Mouse (Mus musculus): Measurements from ENCODE around the gene Runx1. TPM values are rescaled to one million over a fixed set of nuclear protein-coding genes. Genes with fewer than 3 reads are reported as not detected.

Gene Runx1
- total and polyA plus RNA-seq, 3 experiments = 3.1 to 10.9 (median 4.7) TPM

GRCm38 (mm10) chr16:92827663-92828307, 1.8 kb upstream of the Runx1 start:
- Histone ChIP-seq H3K9ac (ENCODE audit: insufficient read depth, low read depth) (no peak overlapping the region), H3K9me3 (replicated peaks; ENCODE audit: low read length) (no peaks in the 10 kb centered on the region), H3K4me1 (ENCODE audit: control insufficient read depth in 1 of 2, insufficient read depth in 2 of 2) (peaks cover 15 to 25% of the 10 kb centered on the region in 2 experiments), H3K27ac (ENCODE audit: insufficient read depth, low read depth) (no peak overlapping the region), H3K4me2 (ENCODE audit: insufficient read depth, low read depth, poor library complexity, severe bottlenecking) (no peak overlapping the region), H3K27me3 (replicated peaks) (no peaks in the 10 kb centered on the region), H3K36me3 (replicated peaks in 1 of 2; ENCODE audit: control insufficient read depth in 1 of 2, insufficient read depth in 1 of 2, low read length in 1 of 2) (peaks cover 3 to 6% of the 10 kb centered on the region in 2 experiments), H3K4me3 (replicated peaks in 1 of 3; ENCODE audit: low read depth in 2 of 3, low read length in 2 of 3, poor library complexity in 1 of 3) (no peak overlapping the region), H3K79me2 (replicated peaks; ENCODE audit: control insufficient read depth, extremely low read depth, insufficient read depth, poor library complexity, severe bottlenecking) (no peaks in the 10 kb centered on the region)
- dilution Hi-C loops (cut with MboI; ENCODE audit: extremely low pct_ligation_motif_present, extremely low pct_unique_long_range_greater_than_20kb, low sequenced_read_pairs) (no loop called here), in situ Hi-C loops (cut with MboI; ENCODE audit: low pct_ligation_motif_present, low pct_unique_long_range_greater_than_20kb, low sequenced_read_pairs) (loop anchor here (25.0 kb wide), 1 partner anchor 310 kb away; no protein-coding TSS in a partner anchor)
- DNase-seq (ENCODE audit: extremely low read depth) = peak; percentile 29
- TF ChIP-seq CTCF (conservative IDR thresholded peaks at IDR 0.05 in 1 of 2, IDR thresholded peaks at IDR 0.05 in 1 of 2; ENCODE audit: low read depth in 2 of 2, low read length in 2 of 2) = peak in 1 of 2 experiments; percentile 71; a peak in 2 of 4 replicates
- TF ChIP-seq POLR2A (IDR thresholded peaks at IDR 0.05; ENCODE audit: low read depth, low read length) = no peak
- TF ChIP-seq KAT2A (IDR thresholded peaks at IDR 0.05; ENCODE audit: insufficient replicate concordance, low read length) = no peak
- TF ChIP-seq CHD1 (IDR thresholded peaks at IDR 0.05; ENCODE audit: low read depth, low read length) = no peak
- TF ChIP-seq IRF4 (IDR thresholded peaks at IDR 0.05; ENCODE audit: low read depth, low read length) = peak; percentile 44; the same call in 1 of the 2 replicates
- no peak for TF ChIP-seq MXI1 (IDR thresholded peaks at IDR 0.05; ENCODE audit: low read depth, low read length)
- TF ChIP-seq ZMIZ1 (IDR thresholded peaks at IDR 0.05; ENCODE audit: low read depth, low read length) = no peak
- TF ChIP-seq ZNF384 (IDR thresholded peaks at IDR 0.05; ENCODE audit: low read depth, low read length) = no peak
- no peak for TF ChIP-seq MAFK (IDR thresholded peaks at IDR 0.05; ENCODE audit: insufficient replicate concordance, low read length)
- no peak for TF ChIP-seq USF2 (conservative IDR thresholded peaks at IDR 0.05; ENCODE audit: low read depth, low read length)
- no peak for TF ChIP-seq ZKSCAN1 (IDR thresholded peaks at IDR 0.05; ENCODE audit: borderline replicate concordance, low read depth, low read length)
- no peak for TF ChIP-seq E2F4 (IDR thresholded peaks at IDR 0.05; ENCODE audit: insufficient replicate concordance, low read depth, low read length)
- TF ChIP-seq PAX5 (IDR thresholded peaks at IDR 0.05; ENCODE audit: low read length) = no peak
- no peak for TF ChIP-seq SIN3A (IDR thresholded peaks at IDR 0.05; ENCODE audit: low read length)
- TF ChIP-seq HCFC1 (IDR thresholded peaks at IDR 0.05; ENCODE audit: low read depth, low read length) = no peak
- no peak for TF ChIP-seq JUN (IDR thresholded peaks at IDR 0.05; ENCODE audit: insufficient read depth, low read depth, low read length)
- no peak for TF ChIP-seq ETS1 (conservative IDR thresholded peaks at IDR 0.05; ENCODE audit: low read depth, low read length)
- TF ChIP-seq CHD2 (IDR thresholded peaks at IDR 0.05; ENCODE audit: low read length) = no peak
- TF ChIP-seq UBTF (IDR thresholded peaks at IDR 0.05; ENCODE audit: low read depth, low read length) = no peak
- no peak for TF ChIP-seq RCOR1 (conservative IDR thresholded peaks at IDR 0.05; ENCODE audit: low read depth, low read length)
- peak; percentile 84 for TF ChIP-seq SMC3 (IDR thresholded peaks at IDR 0.05; ENCODE audit: low read depth, low read length)
- peak; percentile 58 for TF ChIP-seq RAD21 (IDR thresholded peaks at IDR 0.05; ENCODE audit: low read depth, low read length)
- TF ChIP-seq POLR2AphosphoS2 (IDR thresholded peaks at IDR 0.05; ENCODE audit: low read depth, low read length) = no peak
- TF ChIP-seq ELF1 (IDR thresholded peaks at IDR 0.05; ENCODE audit: low read depth, low read length) = no peak
- TF ChIP-seq MYC (IDR thresholded peaks at IDR 0.05; ENCODE audit: low read depth, low read length) = no peak
- TF ChIP-seq MAX (IDR thresholded peaks at IDR 0.05; ENCODE audit: low read length) = no peak
- no peak for TF ChIP-seq USF1 (IDR thresholded peaks at IDR 0.05; ENCODE audit: low read depth, low read length)
- TF ChIP-seq GABPA (IDR thresholded peaks at IDR 0.05; ENCODE audit: insufficient replicate concordance, low read depth, low read length) = no peak
